Mouse (Mus musculus): Measurements from ENCODE around the gene Efemp1.

Gene Efemp1

GRCm38 (mm10) chr11:28853102-28853800 is at the start of gene Efemp1:
TSS of gene Efemp1 (plus strand) at chr11:28853204.
- peak; percentile 65 for DNase-seq (ENCODE audit: low read depth, low spot score)

- DNase-seq (ENCODE audit: low read depth, low spot score): peak; percentile 56
Measured at GRCm38 (mm10) chr11:28808685-28809084, 44.3 kb upstream of the Efemp1 start.

GRCm38 (mm10) chr11:28811874-28812273 is 41.1 kb upstream of the Efemp1 start:
- peak; percentile 38 for DNase-seq (ENCODE audit: low read depth, low spot score)

- peak; percentile 4 for DNase-seq (ENCODE audit: low read depth, low spot score)
Measured at GRCm38 (mm10) chr11:28812564-28812963, 40.4 kb upstream of the Efemp1 start.

GRCm38 (mm10) chr11:28817405-28817804 is 35.6 kb upstream of the Efemp1 start:
- DNase-seq (ENCODE audit: low read depth, low spot score): no peak

- no peak for DNase-seq (ENCODE audit: low read depth, low spot score)
Measured at GRCm38 (mm10) chr11:28826950-28827349, 26.1 kb upstream of the Efemp1 start.

- no peak for DNase-seq (ENCODE audit: low read depth, low spot score)
Measured at GRCm38 (mm10) chr11:28833809-28834208, 19.2 kb upstream of the Efemp1 start.

- no peak for DNase-seq (ENCODE audit: low read depth, low spot score)
Measured at GRCm38 (mm10) chr11:28835141-28835540, 17.9 kb upstream of the Efemp1 start.

GRCm38 (mm10) chr11:28849841-28850240 is 3.2 kb upstream of the Efemp1 start:
- no peak for DNase-seq (ENCODE audit: low read depth, low spot score)

- no peak for DNase-seq (ENCODE audit: low read depth, low spot score)
Measured at GRCm38 (mm10) chr11:28851645-28852044, 1.4 kb upstream of the Efemp1 start.

GRCm38 (mm10) chr11:28852361-28852919 is 564 bp upstream of the Efemp1 start:
- DNase-seq (ENCODE audit: low read depth, low spot score): no peak

- no peak for DNase-seq (ENCODE audit: low read depth, low spot score)
Measured at GRCm38 (mm10) chr11:28859125-28859524, 6.1 kb downstream of the Efemp1 start.

- no peak for DNase-seq (ENCODE audit: low read depth, low spot score)
Measured at GRCm38 (mm10) chr11:28869129-28869528, 16.1 kb downstream of the Efemp1 start.

- no peak for DNase-seq (ENCODE audit: low read depth, low spot score)
Measured at GRCm38 (mm10) chr11:28881381-28881976, 28.5 kb downstream of the Efemp1 start.

GRCm38 (mm10) chr11:28883106-28883505 is 30.1 kb downstream of the Efemp1 start:
- no peak for DNase-seq (ENCODE audit: low read depth, low spot score)

GRCm38 (mm10) chr11:28889538-28889937 is 36.5 kb downstream of the Efemp1 start:
- DNase-seq (ENCODE audit: low read depth, low spot score): no peak

GRCm38 (mm10) chr11:28891515-28891914 is 38.5 kb downstream of the Efemp1 start:
- DNase-seq (ENCODE audit: low read depth, low spot score): no peak

GRCm38 (mm10) chr11:28899420-28899819 is 46.4 kb downstream of the Efemp1 start:
- DNase-seq (ENCODE audit: low read depth, low spot score): no peak

- no peak for DNase-seq (ENCODE audit: low read depth, low spot score)
Measured at GRCm38 (mm10) chr11:28904596-28904995, 51.6 kb downstream of the Efemp1 start.

- DNase-seq (ENCODE audit: low read depth, low spot score): no peak
Measured at GRCm38 (mm10) chr11:28906288-28906687, 53.3 kb downstream of the Efemp1 start.

GRCm38 (mm10) chr11:28908908-28909545 is 56.0 kb downstream of the Efemp1 start:
- DNase-seq (ENCODE audit: low read depth, low spot score): no peak

GRCm38 (mm10) chr11:28912469-28913138 is 59.6 kb downstream of the Efemp1 start:
- no peak for DNase-seq (ENCODE audit: low read depth, low spot score)
